Mouse (Mus musculus): ENCODE results near the gene Nmnat2.

DNA sequence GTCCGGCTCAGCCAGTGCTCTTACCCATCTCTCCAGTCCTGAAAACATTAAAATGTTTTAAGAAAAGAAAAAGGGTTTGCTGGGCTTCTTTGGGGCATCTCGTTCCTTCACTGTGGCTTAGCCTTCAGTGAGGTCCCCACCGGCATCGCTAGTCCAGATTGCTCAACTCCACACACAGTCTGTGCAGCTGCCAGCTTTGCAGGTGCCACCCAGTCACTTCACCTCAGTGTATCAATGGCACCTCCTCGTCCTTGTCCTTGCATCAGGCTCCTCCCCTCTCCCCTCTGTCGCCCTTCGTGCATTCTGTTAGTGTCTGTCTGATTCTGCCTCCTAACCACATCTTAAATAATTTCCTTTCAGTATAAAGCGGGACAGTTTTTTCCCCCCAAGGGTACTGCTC lies 45.2 kb downstream of the Nmnat2 start:
- TF ChIP-seq GATA1 (IDR thresholded peaks at IDR 0.05; ENCODE audit: borderline replicate concordance, low read length) (no peak), FLI1 (IDR thresholded peaks at IDR 0.05; ENCODE audit: low read length) (no peak)

Measured in megakaryocyte, embryonic 14.5 days (primary cell).